Mouse (Mus musculus) embryonic facial prominence, embryonic 13.5 days (tissue): ENCODE measurements around the gene Sfxn3. TPM values are rescaled to one million over a fixed set of nuclear protein-coding genes. Genes with fewer than 3 reads are reported as not detected.
A peak's percentile ranks its signal among the peaks of the same experiment; 100 is the strongest.

Experiments
- ATAC-seq: fragments of 200-750 bp; cut with Nextera tagmentation; 2 replicates; pipeline ENCODE4 v1.8.0; 2017; ENCODE audit warnings: low read depth; ENCODE audit not compliant: insufficient number of reproducible peaks, insufficient read depth, low FRiP score, low TSS enrichment
- H3K27ac ChIP-seq: fragments of 300-500 bp; sonication (generic); 2 replicates; pipeline ENCODE4 v1.5.1; 2015; ENCODE audit warnings: moderate library complexity, mild to moderate bottlenecking, inconsistent platforms
- H3K27me3 ChIP-seq: fragments of 300-500 bp; sonication (generic); 2 replicates; pipeline ENCODE4 v1.6.1; 2015; ENCODE audit warnings: mild to moderate bottlenecking, inconsistent platforms
- H3K36me3 ChIP-seq: fragments of 300-500 bp; sonication (generic); 2 replicates; pipeline ENCODE4 v1.6.1; 2015; ENCODE audit warnings: mild to moderate bottlenecking, inconsistent platforms
- H3K4me1 ChIP-seq: fragments of 300-500 bp; sonication (generic); 2 replicates; pipeline ENCODE4 v1.6.1; 2015; ENCODE audit warnings: inconsistent platforms
- H3K4me2 ChIP-seq: fragments of 300-500 bp; sonication (generic); 2 replicates; pipeline ENCODE4 v1.6.1; 2015; ENCODE audit warnings: moderate library complexity, mild to moderate bottlenecking, inconsistent platforms
- H3K4me3 ChIP-seq: fragments of 300-500 bp; sonication (generic); 2 replicates; pipeline ENCODE4 v1.5.1; 2015; ENCODE audit warnings: mild to moderate bottlenecking, inconsistent platforms
- H3K9ac ChIP-seq: fragments of 300-500 bp; sonication (generic); 2 replicates; pipeline ENCODE4 v1.6.1; 2015; ENCODE audit warnings: mild to moderate bottlenecking, inconsistent platforms
- H3K9me3 ChIP-seq: fragments of 300-500 bp; sonication (generic); 2 replicates; pipeline ENCODE4 v1.6.1; 2016; ENCODE audit warnings: inconsistent platforms
- WGBS: fragments of 180-500 bp; shearing (Covaris S2); methylation state at CpG from one replicate; pipeline ENCODE4 v1.1.7; 2015; ENCODE audit warnings: mixed read lengths; 5-methylcytosine and 5-hydroxymethylcytosine counted together
- polyA plus RNA-seq: library from polyadenylated mRNA; unstranded; fragments of >200 nt; fragmentation: Nextera tagmentation; extraction: Ambion mirVana; gene quantifications from 2 replicates; pipeline ENCODE4 v1.2.1, GENCODE M21; 2015

The Sfxn3 gene
- polyA plus RNA-seq, 1 experiment from 2014 or later = 32.3 TPM

- ATAC-seq = no peak
- Histone ChIP-seq H3K4me3 (no peak overlapping the region), H3K27me3 (no peaks in the 10 kb centered on the region), H3K36me3 (peaks cover 42% of the 10 kb centered on the region), H3K4me2 (no peak overlapping the region), H3K9ac (peak overlapping the region; percentile 56), H3K9me3 (no peaks in the 10 kb centered on the region), H3K4me1 (peaks cover 53% of the 10 kb centered on the region), H3K27ac (peak overlapping the region; percentile 99)
- WGBS = 30% methylated on average over 6 of the region's 6 CpGs
These were observed 34.7 kb upstream of the Sfxn3 start for GRCm38 (mm10) chr19:45012636-45013035.

GRCm38 (mm10) chr19:45013581-45014225, 33.6 kb upstream of the Sfxn3 start:
- peak overlapping the region; percentile 94 for H3K4me2 ChIP-seq
- H3K4me1 ChIP-seq = peaks cover 47% of the 10 kb centered on the region
- 30% methylated on average over 6 of the region's 6 CpGs for WGBS
- H3K9ac ChIP-seq = no peak overlapping the region
- peak overlapping the region; percentile 99 for H3K27ac ChIP-seq
- no peaks in the 10 kb centered on the region for H3K9me3 ChIP-seq
- H3K4me3 ChIP-seq = no peak overlapping the region
- peaks cover 34% of the 10 kb centered on the region for H3K36me3 ChIP-seq
- H3K27me3 ChIP-seq = no peaks in the 10 kb centered on the region
- ATAC-seq = no peak

- ATAC-seq = no peak
- no peaks in the 10 kb centered on the region for H3K9me3 ChIP-seq
- WGBS = 3% methylated on average over 10 of the region's 10 CpGs
- H3K4me3 ChIP-seq = peak within 1 kb of the TSS; percentile 71
- H3K4me1 ChIP-seq = peaks cover 54% of the 10 kb centered on the region
- peaks cover 28% of the 10 kb centered on the region for H3K36me3 ChIP-seq
- no peaks in the 10 kb centered on the region for H3K27me3 ChIP-seq
- H3K27ac ChIP-seq = peak within 1 kb of the TSS; percentile 99
- H3K9ac ChIP-seq = peak within 1 kb of the TSS; percentile 77
- peak within 1 kb of the TSS; percentile 94 for H3K4me2 ChIP-seq
These were observed 32.9 kb upstream of the Sfxn3 start, which contains the start of gene Lzts2 for GRCm38 (mm10) chr19:45014335-45014971. Gene Lzts2 (plus strand): TSS chr19:45014414.

- peaks cover 59% of the 10 kb centered on the region for H3K4me1 ChIP-seq
These were observed 32.3 kb upstream of the Sfxn3 start for GRCm38 (mm10) chr19:45014981-45015402.

GRCm38 (mm10) chr19:45015518-45016281, 31.6 kb upstream of the Sfxn3 start:
- Histone ChIP-seq H3K4me3 (peak overlapping the region; percentile 71), H3K4me2 (peak overlapping the region; percentile 94), H3K27me3 (no peaks in the 10 kb centered on the region), H3K27ac (peak overlapping the region; percentile 99), H3K4me1 (peaks cover 66% of the 10 kb centered on the region), H3K36me3 (peaks cover 17% of the 10 kb centered on the region), H3K9me3 (no peaks in the 10 kb centered on the region), H3K9ac (peak overlapping the region; percentile 77)
- WGBS = under 1% methylated on average over 34 of the region's 34 CpGs
- 0 out of 2 replicates have a peak, but pooled peaks have one; percentile 5 for ATAC-seq

More at GRCm38 (mm10) chr19:45014981-45015402, 32.3 kb upstream of the Sfxn3 start:
- Histone ChIP-seq H3K27ac (peak overlapping the region; percentile 99), H3K4me3 (peak overlapping the region; percentile 71), H3K27me3 (no peaks in the 10 kb centered on the region), H3K9ac (peak overlapping the region; percentile 77), H3K4me2 (peak overlapping the region; percentile 94), H3K9me3 (no peaks in the 10 kb centered on the region), H3K36me3 (peaks cover 24% of the 10 kb centered on the region)
- 0% methylated on average over 25 of the region's 25 CpGs for WGBS
- 0 out of 2 replicates have a peak, but pooled peaks have one; percentile 5 for ATAC-seq

GRCm38 (mm10) chr19:45016341-45017215, 30.7 kb upstream of the Sfxn3 start:
- H3K36me3 ChIP-seq = peaks cover 16% of the 10 kb centered on the region
- H3K4me2 ChIP-seq = peak overlapping the region; percentile 94
- under 1% methylated on average over 16 of the region's 18 CpGs for WGBS
- peak overlapping the region; percentile 77 for H3K9ac ChIP-seq
- H3K27ac ChIP-seq = peak overlapping the region; percentile 99
- peak overlapping the region; percentile 71 for H3K4me3 ChIP-seq
- no peaks in the 10 kb centered on the region for H3K27me3 ChIP-seq
- H3K4me1 ChIP-seq = peaks cover 75% of the 10 kb centered on the region
- no peaks in the 10 kb centered on the region for H3K9me3 ChIP-seq
- ATAC-seq = peak; percentile 61

- Histone ChIP-seq H3K4me2 (peak overlapping the region; percentile 94), H3K9ac (peak overlapping the region; percentile 94), H3K27me3 (no peaks in the 10 kb centered on the region), H3K27ac (peak overlapping the region; percentile 99), H3K9me3 (no peaks in the 10 kb centered on the region), H3K36me3 (peaks cover 14% of the 10 kb centered on the region), H3K4me3 (peak overlapping the region; percentile 71), H3K4me1 (peaks cover 75% of the 10 kb centered on the region)
- WGBS = under 1% methylated on average over 27 of the region's 27 CpGs
- ATAC-seq = no peak
These were observed 30.0 kb upstream of the Sfxn3 start for GRCm38 (mm10) chr19:45017216-45017771.

- Histone ChIP-seq H3K9ac (peak overlapping the region; percentile 94), H3K4me1 (peaks cover 69% of the 10 kb centered on the region), H3K4me2 (peak overlapping the region; percentile 94), H3K36me3 (peaks cover 19% of the 10 kb centered on the region), H3K4me3 (peak overlapping the region; percentile 71), H3K27ac (peak overlapping the region; percentile 99), H3K9me3 (no peaks in the 10 kb centered on the region), H3K27me3 (no peaks in the 10 kb centered on the region)
- WGBS = under 1% methylated on average over 48 of the region's 48 CpGs
- ATAC-seq = peak; percentile 60
These were observed 29.4 kb upstream of the Sfxn3 start for GRCm38 (mm10) chr19:45017909-45018308.

GRCm38 (mm10) chr19:45018351-45018831, 28.9 kb upstream of the Sfxn3 start:
- Histone ChIP-seq H3K4me3 (peak overlapping the region; percentile 71), H3K27ac (peak overlapping the region; percentile 99), H3K27me3 (no peaks in the 10 kb centered on the region), H3K9ac (peak overlapping the region; percentile 94), H3K36me3 (peaks cover 22% of the 10 kb centered on the region), H3K9me3 (no peaks in the 10 kb centered on the region), H3K4me1 (peaks cover 64% of the 10 kb centered on the region), H3K4me2 (peak overlapping the region; percentile 94)
- under 1% methylated on average over 11 of the region's 13 CpGs for WGBS
- ATAC-seq = no peak

GRCm38 (mm10) chr19:45020348-45020747, 27.0 kb upstream of the Sfxn3 start:
- Histone ChIP-seq H3K4me1 (peaks cover 47% of the 10 kb centered on the region), H3K9me3 (no peaks in the 10 kb centered on the region), H3K4me3 (0 out of 2 replicates have a peak overlapping the region, but pooled peaks have one; percentile 5), H3K9ac (peak overlapping the region; percentile 52), H3K27me3 (no peaks in the 10 kb centered on the region), H3K27ac (no peak overlapping the region), H3K36me3 (peaks cover 40% of the 10 kb centered on the region), H3K4me2 (peak overlapping the region; percentile 38)
- no peak for ATAC-seq
- WGBS = 52% methylated on average over 6 of the region's 6 CpGs
